Comparison of ENCODE assay signal across 19 mouse cellular contexts in genomic region chr3:52539813-52540378, GRCm38 (mm10).
DNase-seq lines count a peak whose midpoint lies in the region; ATAC-seq lines count a peak whose summit lies in the region.
"Had no signal": no experiment of that assay in that cellular context is flagged by ENCODE, and none has a peak within 500 bp of the region (broad histone marks: within the 10 kb centered on the region; RNA-seq: fewer than 3 reads in every experiment).

No protein-coding gene starts in this region.

- H3K4me2 ChIP-seq in heart, embryonic 13.5 days: no peak overlapping the region
- H3K4me2 ChIP-seq: hindbrain, embryonic 13.5 days; midbrain, embryonic 13.5 days had no signal

- no peak overlapping the region for H3K4me3 ChIP-seq in heart, embryonic 13.5 days
- H3K4me3 ChIP-seq: hindbrain, embryonic 13.5 days; midbrain, embryonic 13.5 days had no signal

- ATAC-seq in heart, embryonic 13.5 days (ENCODE audit: extremely low read depth, insufficient number of reproducible peaks, low FRiP score, low TSS enrichment): no peak
- ATAC-seq: intestine, embryonic 16.5 days; lung, postnatal 0 days; midbrain, embryonic 13.5 days had no signal

- H3K27me3 ChIP-seq in heart, embryonic 13.5 days (replicated peaks): no peaks in the 10 kb centered on the region; the same call in 1 of the 2 replicates

- H3K9me3 ChIP-seq in heart, embryonic 13.5 days: no peaks in the 10 kb centered on the region
- H3K9me3 ChIP-seq: hindbrain, embryonic 13.5 days; midbrain, embryonic 13.5 days had no signal

- intact Hi-C loops in heart, postnatal 14 days (cut with DNase I): no loop called here

- WGBS in heart, embryonic 13.5 days: 36% methylated on average over 10 of the region's 10 CpGs

- H3K9ac ChIP-seq in heart, embryonic 13.5 days: no peak overlapping the region
- H3K9ac ChIP-seq: hindbrain, embryonic 13.5 days; midbrain, embryonic 13.5 days had no signal

- H3K4me1 ChIP-seq in heart, embryonic 13.5 days: peaks cover 21% of the 10 kb centered on the region

- H3K27ac ChIP-seq in heart, embryonic 13.5 days (replicated peaks): peak overlapping the region; percentile 45; the same call in 1 of the 2 replicates
- H3K27ac ChIP-seq: hindbrain, embryonic 13.5 days; midbrain, embryonic 13.5 days; stomach, postnatal 0 days had no signal

- no peak for DNase-seq in heart, postnatal 14 days
- DNase-seq in Muller cell, postnatal 12 days (ENCODE audit: inconsistent ontology term): peak; percentile 53
- peak; percentile 64 for DNase-seq in embryo, embryonic 10.5 days (ENCODE audit: low spot score)
- DNase-seq in forelimb bud, embryonic 11.5 days (ENCODE audit: low read depth, low spot score): peak; percentile 73
- no peak for DNase-seq in urinary bladder, adult 18-20 months (ENCODE audit: low spot score in 2 of 2)
- DNase-seq in lung, postnatal 25 days (ENCODE audit: low spot score): no peak
- DNase-seq in adrenal gland, adult (ENCODE audit: inconsistent age in 2 of 2, low spot score in 1 of 2): no peak
- DNase-seq: adrenal gland, postnatal 25 days; cerebellum, adult 9-10 months; kidney, postnatal 36 days; layer of hippocampus, postnatal 36 days; liver; thymus, postnatal 25 days had no signal

- H3K36me3 ChIP-seq in heart, embryonic 13.5 days: no peaks in the 10 kb centered on the region
- H3K36me3 ChIP-seq: hindbrain, embryonic 13.5 days; midbrain, embryonic 13.5 days had no signal

Comparison
In these comparisons a context has a peak if more than half of its experiments do, and no peak if none do; other contexts are left out.
1. DNase-seq: peak in Muller cell, postnatal 12 days (single experiment), embryo, embryonic 10.5 days (single experiment) and forelimb bud, embryonic 11.5 days (single experiment); none in heart, postnatal 14 days (0 of 2), urinary bladder, adult 18-20 months (0 of 2), lung, postnatal 25 days (single experiment) and adrenal gland, adult (0 of 2).